Mouse (Mus musculus) neural tube, embryonic 14.5 days (tissue): ENCODE measurements around the gene Ncaph2. TPM values are rescaled to one million over a fixed set of nuclear protein-coding genes. Genes with fewer than 3 reads are reported as not detected.

Experiments used
- ATAC-seq: fragments of 200-750 bp; cut with Nextera tagmentation; 2 replicates; pipeline ENCODE4 v1.8.0; 2017; ENCODE audit warnings: low read depth, mild to moderate bottlenecking, moderate TSS enrichment, moderate library complexity
- H3K27ac ChIP-seq: fragments of 300-500 bp; sonication (generic); 2 replicates; pipeline ENCODE4 v1.5.1; 2014; ENCODE audit warnings: low read depth, mild to moderate bottlenecking, control low read depth, low read length, moderate library complexity, mixed read lengths
- H3K27me3 ChIP-seq: fragments of 300-500 bp; sonication (generic); 2 replicates; pipeline ENCODE4 v1.6.1; 2014; ENCODE audit warnings: low read length; ENCODE audit not compliant: control insufficient read depth, insufficient read depth
- H3K36me3 ChIP-seq: fragments of 300-500 bp; sonication (generic); 2 replicates; pipeline ENCODE4 v1.6.1; 2014; ENCODE audit warnings: low read length, mixed read lengths; ENCODE audit not compliant: control insufficient read depth, insufficient read depth
- H3K4me1 ChIP-seq: fragments of 300-500 bp; sonication (generic); 2 replicates; pipeline ENCODE4 v1.6.1; 2014; ENCODE audit warnings: low read length; ENCODE audit not compliant: control insufficient read depth, insufficient read depth
- H3K4me2 ChIP-seq: fragments of 300-500 bp; sonication (generic); 2 replicates; pipeline ENCODE4 v1.6.1; 2014; ENCODE audit warnings: mild to moderate bottlenecking, low read depth, low read length, control low read depth
- H3K4me3 ChIP-seq: fragments of 300-500 bp; sonication (generic); 2 replicates; pipeline ENCODE4 v1.5.1; 2014; ENCODE audit warnings: low read depth, low read length, control low read depth, mixed read lengths
- H3K9ac ChIP-seq: fragments of 300-500 bp; sonication (generic); replicated peaks from 2 replicates; pipeline ENCODE4 v1.6.1; 2014; ENCODE audit warnings: low read depth, mild to moderate bottlenecking, control low read depth, low read length, mixed read lengths
- H3K9me3 ChIP-seq: fragments of 300-500 bp; sonication (generic); 2 replicates; pipeline ENCODE4 v1.6.1; 2016; ENCODE audit warnings: low read length; ENCODE audit not compliant: control insufficient read depth
- WGBS: fragments of 180-500 bp; shearing (Covaris S2); extraction: QIAGEN DNeasy Blood & Tissue Kit; methylation state at CpG from one replicate; pipeline ENCODE4 v1.1.7; 2014; 5-methylcytosine and 5-hydroxymethylcytosine counted together
- polyA plus RNA-seq: library from polyadenylated mRNA; unstranded; fragments of >200 nt; fragmentation: Nextera tagmentation; extraction: Ambion mirVana; gene quantifications from 2 replicates; pipeline ENCODE4 v1.2.1, GENCODE M21; 2014

Gene Ncaph2
- polyA plus RNA-seq, 1 experiment from 2014 or later, result 90.2 TPM

DNA sequence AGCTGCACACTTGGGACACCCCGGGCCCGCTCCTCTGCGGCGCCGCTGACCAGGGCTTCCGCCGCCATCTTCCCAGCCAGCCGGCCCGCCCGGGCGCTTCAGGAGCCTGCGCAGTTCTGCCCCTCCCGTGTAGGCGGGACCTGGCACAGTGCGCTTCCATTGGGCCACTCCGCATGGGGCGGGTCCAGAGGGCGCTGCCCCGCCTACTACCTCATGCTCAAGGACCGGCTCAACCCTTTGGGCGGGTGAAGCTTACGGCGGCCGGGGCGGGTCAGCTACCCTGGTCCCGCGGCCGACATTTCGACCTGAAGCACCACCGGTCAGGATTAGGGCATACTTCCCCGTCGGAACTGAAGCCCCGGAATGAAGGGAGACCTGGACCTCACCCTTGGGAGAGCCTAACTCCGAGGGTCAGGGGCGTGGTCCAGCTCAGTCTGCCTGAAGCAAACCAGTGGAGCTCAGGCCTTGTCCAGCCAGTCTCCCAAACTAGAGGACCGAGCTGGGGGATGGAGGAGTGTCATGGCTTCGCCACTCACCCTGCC lies 40.3 kb upstream of the Ncaph2 start, which contains the start of gene Sbf1:
Sbf1 (minus strand) TSS at position 122 of the 542 bp plus-strand sequence.
- Histone ChIP-seq H3K36me3 (no peaks in the 10 kb centered on the region), H3K4me1 (peaks cover 16% of the 10 kb centered on the region), H3K27ac (peak within 1 kb of the TSS; percentile 34; the same call in 1 of the 2 replicates), H3K4me2 (peak within 1 kb of the TSS; percentile 79), H3K9me3 (no peaks in the 10 kb centered on the region), H3K4me3 (peak within 1 kb of the TSS; percentile 97), H3K9ac (peak within 1 kb of the TSS; percentile 88), H3K27me3 (no peaks in the 10 kb centered on the region)
- ATAC-seq, result peak; percentile 99
- WGBS, result under 1% methylated on average over 34 of the region's 37 CpGs

GRCm38 (mm10) chr15:89316146-89316545 lies 39.4 kb upstream of the Ncaph2 start:
- no peaks in the 10 kb centered on the region for H3K36me3 ChIP-seq
- H3K4me3 ChIP-seq, result no peak overlapping the region
- 71% methylated on average over 11 of the region's 11 CpGs for WGBS
- H3K9ac ChIP-seq, result no peak overlapping the region
- no peaks in the 10 kb centered on the region for H3K27me3 ChIP-seq
- H3K9me3 ChIP-seq, result no peaks in the 10 kb centered on the region
- H3K4me2 ChIP-seq, result no peak overlapping the region
- peaks cover 13% of the 10 kb centered on the region for H3K4me1 ChIP-seq
- no peak for ATAC-seq
- H3K27ac ChIP-seq, result no peak overlapping the region

DNA sequence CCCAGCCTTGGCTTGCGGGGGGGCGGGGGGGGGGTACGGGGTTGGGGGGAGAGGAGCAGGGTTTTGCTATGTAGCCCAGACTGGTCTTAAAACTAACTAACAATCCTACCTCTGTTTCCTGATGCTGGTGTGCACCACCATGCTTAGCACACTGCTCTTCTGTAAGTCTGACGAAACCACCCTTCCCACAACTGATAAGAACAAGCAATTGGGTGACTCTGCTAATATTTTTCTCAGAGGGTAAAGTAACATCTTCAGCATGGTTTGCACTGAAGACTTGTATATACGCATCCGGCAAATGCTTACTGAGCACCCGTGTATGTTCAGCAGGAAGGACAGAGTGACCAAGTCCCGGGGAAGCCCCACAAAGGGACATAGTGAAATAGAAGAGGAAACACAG lies 34.3 kb upstream of the Ncaph2 start:
- H3K4me2 ChIP-seq, result no peak overlapping the region
- H3K27me3 ChIP-seq, result no peaks in the 10 kb centered on the region
- H3K4me1 ChIP-seq, result no peaks in the 10 kb centered on the region
- no peak for ATAC-seq
- 85% methylated on average over 8 of the region's 8 CpGs for WGBS
- H3K9ac ChIP-seq, result no peak overlapping the region
- no peaks in the 10 kb centered on the region for H3K9me3 ChIP-seq
- no peak overlapping the region for H3K27ac ChIP-seq
- no peaks in the 10 kb centered on the region for H3K36me3 ChIP-seq
- H3K4me3 ChIP-seq, result no peak overlapping the region

- H3K9ac ChIP-seq, result no peak within 1 kb of the TSS
- no peak within 1 kb of the TSS for H3K27ac ChIP-seq
- no peaks in the 10 kb centered on the region for H3K27me3 ChIP-seq
- H3K4me1 ChIP-seq, result no peaks in the 10 kb centered on the region
- no peak for ATAC-seq
- WGBS, result 5% methylated on average over 26 of the region's 26 CpGs
- H3K4me2 ChIP-seq, result no peak within 1 kb of the TSS
- H3K9me3 ChIP-seq, result no peaks in the 10 kb centered on the region
- no peak within 1 kb of the TSS for H3K4me3 ChIP-seq
- no peaks in the 10 kb centered on the region for H3K36me3 ChIP-seq
Measured at GRCm38 (mm10) chr15:89322670-89323522, 32.6 kb upstream of the Ncaph2 start, which contains the start of gene Adm2. TSS of gene Adm2 (plus strand) at chr15:89322720.

DNA sequence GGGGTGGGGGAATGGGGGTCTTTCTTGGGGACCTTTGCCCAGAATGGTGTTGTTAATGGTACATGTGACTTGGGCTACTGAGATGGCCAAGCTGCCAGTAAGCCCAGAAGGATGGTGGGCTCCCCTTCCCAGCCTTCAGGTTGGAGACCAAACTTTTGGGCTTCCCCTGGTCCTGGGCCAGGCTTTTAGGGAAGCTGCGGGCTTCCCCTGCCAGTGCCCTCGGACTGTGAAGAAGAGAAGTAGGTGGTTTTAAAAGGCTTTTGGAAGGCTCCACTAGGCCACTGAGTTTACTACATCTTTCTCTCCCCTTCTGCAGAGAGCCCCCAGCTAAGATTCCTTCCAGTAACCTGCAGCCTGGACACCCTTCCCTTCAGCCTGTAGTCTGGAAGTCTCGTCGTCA lies 31.9 kb upstream of the Ncaph2 start:
- Histone ChIP-seq H3K9me3 (no peaks in the 10 kb centered on the region), H3K36me3 (no peaks in the 10 kb centered on the region), H3K27ac (no peak overlapping the region), H3K4me2 (no peak overlapping the region), H3K9ac (no peak overlapping the region), H3K27me3 (no peaks in the 10 kb centered on the region), H3K4me3 (no peak overlapping the region), H3K4me1 (no peaks in the 10 kb centered on the region)
- 82% methylated on average over 4 of the region's 4 CpGs for WGBS
- no peak for ATAC-seq

DNA sequence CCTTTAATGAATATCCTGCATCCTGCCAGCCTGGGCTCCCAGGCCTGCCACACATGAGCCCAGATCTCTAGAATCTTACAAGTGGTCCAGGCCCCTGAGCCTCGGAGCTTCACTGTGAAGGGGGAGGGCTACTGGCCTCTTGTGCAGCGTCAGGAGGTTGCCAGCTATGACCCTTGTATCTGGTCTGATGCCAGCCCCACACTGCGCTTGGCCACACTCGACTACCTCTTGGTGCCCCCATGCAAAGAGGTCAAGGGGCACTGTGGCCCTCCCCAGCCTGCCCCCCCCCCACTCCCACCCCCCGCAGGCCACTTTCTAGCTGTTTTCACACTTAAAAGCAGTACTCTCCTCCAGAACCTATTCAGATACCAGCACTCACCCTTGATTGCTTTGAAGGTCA lies 29.1 kb upstream of the Ncaph2 start:
- H3K4me2 ChIP-seq, result no peak overlapping the region
- 69% methylated on average over 5 of the region's 5 CpGs for WGBS
- H3K27me3 ChIP-seq, result no peaks in the 10 kb centered on the region
- H3K9ac ChIP-seq, result no peak overlapping the region
- H3K4me3 ChIP-seq, result no peak overlapping the region
- no peaks in the 10 kb centered on the region for H3K4me1 ChIP-seq
- no peak for ATAC-seq
- H3K27ac ChIP-seq, result no peak overlapping the region
- H3K36me3 ChIP-seq, result no peaks in the 10 kb centered on the region
- no peaks in the 10 kb centered on the region for H3K9me3 ChIP-seq

DNA sequence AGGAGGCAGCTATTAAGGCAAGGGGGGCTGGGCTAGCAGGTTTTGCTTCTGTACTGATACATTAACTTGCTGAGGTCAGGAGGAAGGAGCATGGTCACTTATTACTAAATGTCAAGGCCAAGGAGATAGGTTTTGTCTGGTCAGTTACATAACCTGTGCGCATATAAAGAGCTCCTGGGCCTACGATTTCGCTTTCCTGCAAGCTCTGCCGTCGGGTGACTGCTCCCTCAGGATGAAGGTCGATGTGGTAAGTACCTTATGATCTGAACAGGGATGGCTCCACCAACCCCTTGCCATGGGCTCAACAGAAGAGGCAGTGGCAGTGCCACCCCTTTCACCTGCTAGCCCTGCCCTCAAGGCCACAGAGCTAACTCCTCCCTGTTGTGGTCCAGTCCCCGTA lies 21.2 kb upstream of the Ncaph2 start, which contains the start of gene Miox:
Miox (plus strand) TSS at position 128 of the 400 bp plus-strand sequence.
- Histone ChIP-seq H3K4me2 (no peak within 1 kb of the TSS), H3K4me3 (no peak within 1 kb of the TSS), H3K27ac (no peak within 1 kb of the TSS), H3K4me1 (no peaks in the 10 kb centered on the region), H3K9me3 (no peaks in the 10 kb centered on the region), H3K27me3 (no peaks in the 10 kb centered on the region), H3K36me3 (no peaks in the 10 kb centered on the region), H3K9ac (no peak within 1 kb of the TSS)
- no peak for ATAC-seq
- 93% methylated on average over 7 of the region's 7 CpGs for WGBS

GRCm38 (mm10) chr15:89334774-89335537 lies 20.6 kb upstream of the Ncaph2 start:
- no peak overlapping the region for H3K9ac ChIP-seq
- no peak overlapping the region for H3K27ac ChIP-seq
- no peaks in the 10 kb centered on the region for H3K36me3 ChIP-seq
- WGBS, result 86% methylated on average over 17 of the region's 17 CpGs
- H3K4me3 ChIP-seq, result no peak overlapping the region
- no peak for ATAC-seq
- H3K4me1 ChIP-seq, result no peaks in the 10 kb centered on the region
- H3K9me3 ChIP-seq, result no peaks in the 10 kb centered on the region
- no peaks in the 10 kb centered on the region for H3K27me3 ChIP-seq
- no peak overlapping the region for H3K4me2 ChIP-seq

- Histone ChIP-seq H3K4me3 (no peak overlapping the region), H3K4me2 (no peak overlapping the region), H3K9ac (no peak overlapping the region), H3K4me1 (no peaks in the 10 kb centered on the region), H3K27ac (no peak overlapping the region), H3K9me3 (no peaks in the 10 kb centered on the region), H3K27me3 (no peaks in the 10 kb centered on the region), H3K36me3 (no peaks in the 10 kb centered on the region)
- WGBS, result 87% methylated on average over 14 of the region's 14 CpGs
- ATAC-seq, result no peak
Measured at GRCm38 (mm10) chr15:89336422-89336821, 19.1 kb upstream of the Ncaph2 start.
